Mouse (Mus musculus): ENCODE data around the gene Gm28035. TPM values are rescaled to one million over a fixed set of nuclear protein-coding genes. Genes with fewer than 3 reads are reported as not detected.

The Gm28035 gene
- total RNA-seq, 4 experiments from 2014 or later, result 1.8 to 6.1 (median 3.6) TPM

DNA sequence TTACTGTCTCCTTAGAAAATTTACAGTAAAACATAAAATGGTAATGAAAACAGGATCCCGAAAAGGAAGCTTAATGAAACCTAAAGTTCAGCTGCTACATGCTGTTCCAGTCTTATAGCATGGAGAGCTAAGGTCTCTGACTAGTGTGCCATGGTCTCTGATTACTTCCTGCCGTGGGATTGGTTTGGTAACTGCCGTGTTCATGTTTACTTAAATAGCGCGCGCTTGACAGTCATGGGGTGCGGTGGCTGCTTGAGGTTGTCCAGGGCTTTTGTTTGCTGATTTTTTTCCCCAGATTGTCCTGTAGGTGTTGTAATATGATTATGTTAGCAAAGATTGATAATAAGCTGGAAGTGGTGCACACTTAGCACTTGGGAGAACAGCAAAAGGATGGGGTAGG is 65.7 kb downstream of the Gm28035 start:
- DNase-seq (ENCODE audit: low spot score), result no peak

DNA sequence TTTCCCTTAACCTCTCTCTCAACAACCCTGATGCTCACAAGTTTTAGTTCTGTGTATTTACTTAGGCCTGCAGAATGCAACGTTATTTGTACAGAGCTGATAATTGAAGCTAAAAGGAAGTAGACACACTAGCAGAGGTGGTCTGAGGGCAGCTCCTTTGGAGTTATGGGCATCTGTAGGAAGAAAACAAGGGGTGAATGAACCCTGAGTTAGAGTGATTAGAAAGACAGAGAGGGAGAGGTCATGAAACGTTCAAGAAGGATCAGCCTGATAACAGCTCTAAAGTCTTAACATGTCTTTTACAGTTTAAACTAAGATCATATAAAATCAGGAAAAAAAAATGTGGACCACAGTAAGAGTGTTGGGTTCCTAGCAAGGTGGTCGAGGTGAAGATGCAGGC is 69.0 kb downstream of the Gm28035 start:
- no peak for DNase-seq (ENCODE audit: low spot score)

DNA sequence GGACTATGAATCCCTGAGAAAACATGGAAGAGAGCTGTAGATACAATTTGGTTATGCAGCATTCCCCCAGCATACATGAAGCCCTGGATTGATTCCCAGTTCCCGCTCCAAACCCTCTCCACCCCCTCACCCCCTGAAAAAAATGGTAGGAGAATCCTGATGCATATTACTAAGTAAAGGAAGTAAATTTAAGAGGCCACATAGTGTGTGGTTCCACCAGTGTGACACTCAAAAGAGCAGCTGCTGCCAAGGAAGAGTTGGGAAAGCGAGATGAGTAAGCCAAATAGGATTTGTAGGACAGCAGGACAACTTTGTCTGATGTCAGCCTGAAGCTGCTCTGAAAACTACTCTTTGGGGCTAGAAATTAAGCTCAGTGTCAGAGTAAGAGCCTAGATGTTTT is 71.1 kb downstream of the Gm28035 start:
- DNase-seq (ENCODE audit: low spot score), result no peak

DNA sequence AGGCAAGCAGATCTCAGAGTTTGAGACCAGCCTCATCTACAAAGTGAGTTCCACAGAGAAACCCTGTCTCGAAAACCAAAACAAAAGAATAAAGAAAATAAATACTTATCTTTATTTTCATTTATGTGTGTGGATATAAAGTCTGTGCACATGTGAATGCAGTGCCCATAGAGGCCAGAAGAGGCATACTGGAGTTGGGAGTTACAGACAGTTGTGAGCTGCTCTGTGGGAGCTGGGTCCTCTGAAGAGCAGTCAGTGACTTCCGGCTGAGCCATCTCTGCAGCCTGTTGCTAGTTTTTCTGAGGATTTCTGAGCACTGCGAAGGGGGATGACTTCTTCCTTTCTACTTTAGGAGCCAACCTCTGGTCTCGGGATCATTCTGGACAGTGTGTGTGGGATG is 75.8 kb downstream of the Gm28035 start:
- DNase-seq (ENCODE audit: low spot score), result no peak

DNA sequence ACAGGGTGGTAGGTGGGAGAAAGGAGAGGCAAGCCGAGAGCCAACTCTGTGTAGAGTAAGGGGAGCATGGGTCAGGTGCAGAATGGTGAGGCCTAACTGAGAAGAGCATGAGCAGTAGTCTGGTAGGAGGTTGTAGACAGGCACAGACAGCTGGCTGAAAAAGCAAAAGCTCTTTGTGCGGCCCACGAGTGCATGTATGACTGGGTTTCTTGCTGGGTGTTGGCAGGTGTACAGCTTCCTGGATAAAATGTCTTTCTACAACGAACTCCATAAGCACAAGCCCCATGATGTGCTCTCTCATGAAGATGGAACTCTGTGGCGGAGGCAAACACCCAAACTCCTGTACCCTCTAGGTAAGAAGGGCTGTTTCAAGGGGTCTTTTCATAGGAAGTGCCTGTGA is 76.6 kb downstream of the Gm28035 start:
- DNase-seq (ENCODE audit: low spot score), result no peak

DNA sequence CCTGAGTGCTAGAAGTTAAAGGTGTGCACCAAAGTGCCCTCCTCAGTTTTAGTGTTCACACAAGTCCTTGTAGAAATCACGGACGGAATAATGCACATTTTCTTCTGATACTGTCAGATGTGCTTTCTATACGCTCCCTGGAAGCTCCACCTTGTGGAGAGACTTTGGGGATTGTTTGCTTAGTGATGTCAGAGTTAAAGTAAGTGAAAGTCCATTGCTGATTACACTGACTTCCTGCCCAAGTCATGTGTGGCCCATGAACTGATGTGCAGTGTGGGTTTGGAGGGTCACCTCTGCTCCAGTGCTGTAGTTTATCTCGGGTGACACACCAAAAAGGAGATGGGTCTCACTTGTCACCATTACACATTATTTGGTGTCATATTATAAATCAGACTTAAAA is 78.9 kb downstream of the Gm28035 start:
- DNase-seq (ENCODE audit: low spot score), result no peak

DNA sequence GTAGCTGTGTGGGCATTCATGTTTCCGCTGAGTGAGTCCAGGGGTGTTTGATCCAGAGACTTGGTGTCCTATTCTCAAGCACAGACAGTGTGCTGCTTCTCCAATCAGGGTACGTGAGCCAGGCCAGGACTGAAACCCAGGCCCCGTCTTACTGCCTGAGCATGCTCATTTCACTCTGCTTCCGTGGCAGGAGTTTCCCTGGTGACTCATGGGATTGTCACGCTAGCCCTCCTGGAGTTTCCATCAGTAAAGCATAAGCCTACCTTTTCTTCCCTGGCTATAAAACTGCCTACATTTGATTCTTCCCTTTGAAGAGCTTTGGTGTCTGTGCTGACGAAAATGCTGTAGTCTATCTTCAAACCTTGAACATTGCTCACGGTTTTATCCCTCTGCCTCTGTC is 82.7 kb downstream of the Gm28035 start:
- DNase-seq (ENCODE audit: low spot score), result no peak

DNA sequence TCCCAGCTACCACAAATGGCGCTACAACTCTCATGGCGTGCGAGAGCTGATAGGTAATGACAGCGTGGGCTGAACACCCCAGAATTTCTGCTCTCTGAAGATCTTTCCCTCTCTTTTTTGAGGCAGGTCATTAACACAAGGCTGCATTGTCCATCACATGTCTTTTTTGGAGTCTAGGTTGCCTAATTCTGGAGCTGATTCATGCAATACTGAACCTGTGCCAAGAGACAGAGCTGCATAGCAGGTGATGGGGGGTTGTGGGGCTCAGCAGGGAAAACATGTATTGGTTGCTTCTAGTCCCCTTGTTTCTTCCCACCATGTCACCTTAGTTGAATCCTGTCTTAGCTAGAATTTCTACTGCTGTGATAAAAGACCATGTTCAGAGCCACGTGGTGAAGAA is 84.9 kb downstream of the Gm28035 start:
- no peak for DNase-seq (ENCODE audit: low spot score)

DNA sequence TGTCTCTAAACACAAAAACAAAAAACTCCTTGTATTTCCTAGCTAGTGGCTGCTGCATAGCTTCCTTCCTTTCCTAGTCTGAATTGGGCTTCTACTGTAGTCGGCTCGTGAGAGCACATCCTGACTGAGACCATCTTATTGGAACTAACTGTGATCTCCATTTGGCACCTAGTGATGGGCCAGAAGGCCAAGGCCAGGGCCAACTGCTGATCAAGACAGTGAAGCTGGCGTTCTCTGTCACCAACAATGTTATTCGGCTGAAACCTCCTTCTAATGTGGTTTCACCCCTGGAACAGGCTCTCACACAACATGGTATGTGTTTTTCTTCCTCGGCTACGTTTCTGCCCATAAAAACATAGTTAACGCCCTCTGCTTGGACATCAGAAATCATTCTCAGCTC is 86.9 kb downstream of the Gm28035 start:
- no peak for DNase-seq (ENCODE audit: low spot score)

DNA sequence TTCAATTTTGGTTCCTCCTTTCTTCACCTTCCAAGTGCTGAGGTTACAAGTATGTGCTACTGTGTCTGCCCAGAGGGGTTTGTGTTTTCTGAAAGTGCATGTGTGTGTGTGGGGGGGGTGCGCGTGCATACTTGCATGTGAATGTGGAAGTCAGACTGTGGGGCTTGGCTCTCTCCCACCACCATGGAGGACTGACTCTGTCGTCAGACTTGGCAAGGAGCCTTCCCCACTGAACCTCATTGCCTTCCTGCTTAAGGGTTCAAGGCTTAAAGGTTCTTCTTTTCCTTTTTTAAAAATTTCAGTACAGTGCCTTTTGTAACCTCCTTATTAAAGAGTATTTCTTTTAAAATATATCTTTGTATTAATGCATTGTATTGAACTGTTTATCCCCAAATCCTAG is 88.4 kb downstream of the Gm28035 start:
- no peak for DNase-seq (ENCODE audit: low spot score)

Other genes with a start within 250 kb of the Gm28035 start
- 1 to 10 TPM; 6.5 to 9.2 (median 7.8) TPM for gene Wdr34, start 191.7 kb upstream of the Gm28035 start, total RNA-seq (2022)
- gene Set, start 183.2 kb upstream of the Gm28035 start, total RNA-seq (2022), result 100 to 1,000 TPM in 2 of 4 experiments, 10 to 100 TPM in 2; 98.3 to 109 (median 100) TPM
- 10 to 100 TPM in 2 of 4 experiments, 1 to 10 TPM in 2; 9.0 to 11.2 (median 10.1) TPM for gene Pkn3, start 162.9 kb upstream of the Gm28035 start, total RNA-seq (2022)
- gene Zdhhc12, start 146.9 kb upstream of the Gm28035 start, total RNA-seq (2022), result 1 to 10 TPM; 2.3 to 4.1 (median 3.6) TPM
- 10 to 100 TPM; 24.9 to 27.6 (median 25.8) TPM for gene Zer1, start 116.0 kb upstream of the Gm28035 start, total RNA-seq (2022)
- 10 to 100 TPM; 14.8 to 19.9 (median 17.6) TPM for gene Tbc1d13, start 106.8 kb upstream of the Gm28035 start, total RNA-seq (2022)
- gene Endog, start 69.1 kb upstream of the Gm28035 start, total RNA-seq (2022), result 100 to 1,000 TPM in 1 of 4 experiments, 10 to 100 TPM in 3; 93.9 to 101 (median 96.8) TPM
- 1 to 10 TPM; 5.3 to 6.3 (median 6.0) TPM for gene Spout1, start 62.1 kb upstream of the Gm28035 start, total RNA-seq (2022)
- 10 to 100 TPM; 32.6 to 36.9 (median 34.7) TPM for gene Kyat1, start 34.7 kb upstream of the Gm28035 start, total RNA-seq (2022)
- 10 to 100 TPM; 50.2 to 66.4 (median 61.0) TPM for gene Lrrc8a, start 2.9 kb upstream of the Gm28035 start, total RNA-seq (2022)
- gene Phyhd1, start 25.6 kb downstream of the Gm28035 start, total RNA-seq (2022), result 100 to 1,000 TPM in 3 of 4 experiments, 10 to 100 TPM in 1; 97.7 to 135 (median 112) TPM
- 1 to 10 TPM in 2 of 4 experiments, not detected in 2; 1.3 to 3.7 TPM for gene Gm28038, start 40.5 kb downstream of the Gm28035 start, total RNA-seq (2022)
- 10 to 100 TPM; 20.8 to 25.2 (median 24.1) TPM for gene Dolk, start 45.8 kb downstream of the Gm28035 start, total RNA-seq (2022)
- 10 to 100 TPM; 15.3 to 19.8 (median 16.4) TPM for gene Nup188, start 45.8 kb downstream of the Gm28035 start, total RNA-seq (2022)
- 10 to 100 TPM; 37.2 to 45.5 (median 41.6) TPM for gene Sh3glb2, start 118.8 kb downstream of the Gm28035 start, total RNA-seq (2022)
- 10 to 100 TPM; 66.5 to 76.0 (median 71.4) TPM for gene Miga2, start 123.7 kb downstream of the Gm28035 start, total RNA-seq (2022)
- gene Dolpp1, start 151.7 kb downstream of the Gm28035 start, total RNA-seq (2022), result 1 to 10 TPM; 5.7 to 9.8 (median 7.9) TPM
- 100 to 1,000 TPM; 490 to 636 (median 559) TPM for gene Crat, start 175.2 kb downstream of the Gm28035 start, total RNA-seq (2022)
- gene Ptpa, start 175.5 kb downstream of the Gm28035 start, total RNA-seq (2022), result 100 to 1,000 TPM in 1 of 4 experiments, 10 to 100 TPM in 3; 74.6 to 100 (median 83.0) TPM
- gene Ier5l, start 233.7 kb downstream of the Gm28035 start, total RNA-seq (2022), result 1 to 10 TPM; 2.4 to 5.0 (median 4.3) TPM